Mouse (Mus musculus) embryonic facial prominence, embryonic 11.5 days (tissue): ENCODE data around the gene Cers4. TPM values are rescaled to one million over a fixed set of nuclear protein-coding genes. Genes with fewer than 3 reads are reported as not detected.

Experiments used
- ATAC-seq: fragments of 200-750 bp; cut with Nextera tagmentation; replicated peaks from 2 replicates; pipeline ENCODE4 v1.8.0; 2017; ENCODE audit warnings: low read depth; ENCODE audit not compliant: insufficient number of reproducible peaks, low FRiP score, low TSS enrichment
- DNase-seq: peaks from one replicate; pipeline ENCODE4 v3.0.0-alpha.2; 2015; ENCODE audit warnings: low spot score
- H3K27ac ChIP-seq: fragments of 300-500 bp; sonication (generic); replicated peaks from 2 replicates; pipeline ENCODE4 v1.5.1; 2014; ENCODE audit warnings: mild to moderate bottlenecking, low read depth, low read length, control low read depth
- H3K27me3 ChIP-seq: fragments of 300-500 bp; sonication (generic); 2 replicates; pipeline ENCODE4 v1.6.1; 2014; ENCODE audit warnings: mild to moderate bottlenecking, low read length, moderate library complexity, mixed read lengths; ENCODE audit not compliant: control insufficient read depth, insufficient read depth
- H3K36me3 ChIP-seq: fragments of 300-500 bp; sonication (generic); replicated peaks from 2 replicates; pipeline ENCODE4 v1.6.1; 2014; ENCODE audit warnings: low read depth, mild to moderate bottlenecking, low read length, moderate library complexity, mixed read lengths; ENCODE audit not compliant: control insufficient read depth, insufficient read depth
- H3K4me1 ChIP-seq: fragments of 300-500 bp; sonication (generic); 2 replicates; pipeline ENCODE4 v1.6.1; 2014; ENCODE audit warnings: low read length, mixed read lengths; ENCODE audit not compliant: control insufficient read depth, insufficient read depth
- H3K4me2 ChIP-seq: fragments of 300-500 bp; sonication (generic); 2 replicates; pipeline ENCODE4 v1.6.1; 2014; ENCODE audit warnings: low read depth, mild to moderate bottlenecking, control low read depth, low read length, moderate library complexity
- H3K4me3 ChIP-seq: fragments of 300-500 bp; sonication (generic); 2 replicates; pipeline ENCODE4 v1.5.1; 2014; ENCODE audit warnings: low read depth, low read length, control low read depth
- H3K9ac ChIP-seq: fragments of 300-500 bp; sonication (generic); replicated peaks from 2 replicates; pipeline ENCODE4 v1.6.1; 2014; ENCODE audit warnings: mild to moderate bottlenecking, control low read depth, low read length
- H3K9me3 ChIP-seq: fragments of 300-500 bp; sonication (generic); replicated peaks from 2 replicates; pipeline ENCODE4 v1.6.1; 2016; ENCODE audit warnings: mild to moderate bottlenecking, low read length, inconsistent platforms, mixed read lengths; ENCODE audit not compliant: control insufficient read depth
- WGBS: fragments of 180-500 bp; shearing (Covaris S2); extraction: QIAGEN DNeasy Blood & Tissue Kit; methylation state at CpG from one replicate; pipeline ENCODE4 v1.1.7; 2014; 5-methylcytosine and 5-hydroxymethylcytosine counted together
- polyA plus RNA-seq: library from polyadenylated mRNA; unstranded; fragments of >200 nt; fragmentation: Nextera tagmentation; extraction: Ambion mirVana; gene quantifications from 2 replicates; pipeline ENCODE4 v1.2.1, GENCODE M21; 2014

The Cers4 gene
- 7.9 and 10.3 TPM in 2 replicates for polyA plus RNA-seq

- H3K9ac ChIP-seq = peak within 1 kb of the TSS; percentile 54
- WGBS = under 1% methylated on average over 34 of the region's 39 CpGs
- H3K4me2 ChIP-seq = peak within 1 kb of the TSS; percentile 82
- no peaks in the 10 kb centered on the region for H3K9me3 ChIP-seq
- ATAC-seq = peak; percentile 94
- no peaks in the 10 kb centered on the region for H3K27me3 ChIP-seq
- H3K27ac ChIP-seq = no peak within 1 kb of the TSS
- peak; percentile 78 for DNase-seq
- no peaks in the 10 kb centered on the region for H3K36me3 ChIP-seq
- H3K4me1 ChIP-seq = no peaks in the 10 kb centered on the region
- peak within 1 kb of the TSS; percentile 50 for H3K4me3 ChIP-seq
Observed at GRCm38 (mm10) chr8:4492851-4493685, at the start of gene Cers4. Gene Cers4 (plus strand): TSS chr8:4493026.

- no peak for ATAC-seq
- WGBS = 80% methylated on average over 2 of the region's 2 CpGs
- Histone ChIP-seq H3K4me1 (no peaks in the 10 kb centered on the region), H3K27ac (no peak overlapping the region), H3K27me3 (no peaks in the 10 kb centered on the region), H3K36me3 (no peaks in the 10 kb centered on the region), H3K4me3 (no peak overlapping the region), H3K4me2 (no peak overlapping the region), H3K9me3 (no peaks in the 10 kb centered on the region), H3K9ac (no peak overlapping the region)
- no peak for DNase-seq
Observed at GRCm38 (mm10) chr8:4458165-4458564, 34.7 kb upstream of the Cers4 start.

GRCm38 (mm10) chr8:4463061-4463460 is 29.8 kb upstream of the Cers4 start:
- no peaks in the 10 kb centered on the region for H3K4me1 ChIP-seq
- no peak for ATAC-seq

GRCm38 (mm10) chr8:4474419-4475187 is 18.2 kb upstream of the Cers4 start:
- no peak for ATAC-seq
- 81% methylated on average over 7 of the region's 7 CpGs for WGBS
- Histone ChIP-seq H3K9ac (no peak overlapping the region), H3K27ac (no peak overlapping the region), H3K4me1 (no peaks in the 10 kb centered on the region), H3K27me3 (no peaks in the 10 kb centered on the region), H3K36me3 (no peaks in the 10 kb centered on the region), H3K9me3 (no peaks in the 10 kb centered on the region), H3K4me3 (no peak overlapping the region), H3K4me2 (no peak overlapping the region)
- DNase-seq = no peak

More at GRCm38 (mm10) chr8:4463061-4463460, 29.8 kb upstream of the Cers4 start:
- Histone ChIP-seq H3K4me2 (no peak overlapping the region), H3K27me3 (no peaks in the 10 kb centered on the region), H3K4me3 (no peak overlapping the region), H3K27ac (no peak overlapping the region), H3K9ac (no peak overlapping the region), H3K36me3 (no peaks in the 10 kb centered on the region), H3K9me3 (no peaks in the 10 kb centered on the region)
- DNase-seq = no peak
- 87% methylated on average over 2 of the region's 2 CpGs for WGBS

GRCm38 (mm10) chr8:4481154-4481553 is 11.7 kb upstream of the Cers4 start:
- H3K27ac ChIP-seq = no peak overlapping the region
- WGBS = 88% methylated on average over 4 of the region's 4 CpGs
- ATAC-seq (no peak), DNase-seq (no peak)
- H3K27me3 ChIP-seq = no peaks in the 10 kb centered on the region
- H3K9ac ChIP-seq = no peak overlapping the region
- H3K4me3 ChIP-seq = no peak overlapping the region
- H3K4me2 ChIP-seq = no peak overlapping the region
- H3K4me1 ChIP-seq = no peaks in the 10 kb centered on the region
- no peaks in the 10 kb centered on the region for H3K36me3 ChIP-seq
- H3K9me3 ChIP-seq = no peaks in the 10 kb centered on the region

DNA sequence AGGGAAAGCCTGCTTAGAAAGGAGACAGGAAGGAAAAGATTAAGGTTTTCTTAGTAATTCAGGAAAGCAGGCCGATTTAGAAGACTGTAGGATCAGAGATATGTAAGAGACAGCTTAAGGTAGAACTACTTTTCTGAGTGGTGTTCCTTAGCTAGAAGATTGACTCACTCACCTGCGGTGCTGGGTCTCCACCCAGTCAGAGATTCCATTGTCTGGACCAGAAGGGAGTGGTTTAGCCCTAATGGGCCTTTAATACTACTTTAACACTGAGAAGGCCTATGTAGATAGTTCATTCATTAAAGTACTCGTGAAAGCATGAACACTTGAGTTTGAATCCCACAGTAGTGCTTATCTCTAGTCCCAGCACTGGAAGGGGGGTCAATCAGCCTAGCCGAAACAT is 11.2 kb upstream of the Cers4 start:
- Histone ChIP-seq H3K4me2 (no peak overlapping the region), H3K9ac (no peak overlapping the region), H3K27ac (no peak overlapping the region), H3K27me3 (no peaks in the 10 kb centered on the region), H3K36me3 (no peaks in the 10 kb centered on the region), H3K9me3 (no peaks in the 10 kb centered on the region), H3K4me3 (no peak overlapping the region), H3K4me1 (no peaks in the 10 kb centered on the region)
- no peak for ATAC-seq
- 78% methylated on average over 4 of the region's 4 CpGs for WGBS
- DNase-seq = no peak

- Histone ChIP-seq H3K27me3 (no peaks in the 10 kb centered on the region), H3K4me2 (no peak overlapping the region), H3K9ac (no peak overlapping the region), H3K9me3 (no peaks in the 10 kb centered on the region), H3K27ac (no peak overlapping the region), H3K4me3 (no peak overlapping the region), H3K4me1 (no peaks in the 10 kb centered on the region), H3K36me3 (no peaks in the 10 kb centered on the region)
- no peak for DNase-seq
- ATAC-seq = no peak
- WGBS = 68% methylated on average over 4 of the region's 4 CpGs
Observed at GRCm38 (mm10) chr8:4482501-4482900, 10.3 kb upstream of the Cers4 start.

DNA sequence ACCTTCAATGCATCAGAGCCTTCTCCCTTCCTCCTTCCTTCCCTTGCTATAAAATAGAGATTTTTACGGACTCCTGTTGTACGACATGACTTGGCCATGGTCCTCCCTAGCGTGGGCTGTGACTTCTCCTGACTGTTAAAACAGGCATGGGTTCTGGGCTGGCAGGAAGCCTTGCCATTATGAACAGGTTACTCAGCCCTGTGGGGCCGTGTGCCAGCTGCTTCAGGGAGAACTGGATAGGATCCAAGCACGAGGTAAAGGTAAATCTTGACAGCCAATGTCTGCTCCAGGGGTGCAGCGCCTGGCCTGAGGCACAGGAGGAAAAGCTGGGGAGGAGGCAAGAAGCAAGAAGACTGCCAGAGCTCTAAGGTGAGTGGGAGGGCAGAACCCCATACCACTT is 9.5 kb upstream of the Cers4 start:
- H3K9ac ChIP-seq = no peak overlapping the region
- DNase-seq = no peak
- no peak overlapping the region for H3K27ac ChIP-seq
- no peak overlapping the region for H3K4me3 ChIP-seq
- no peaks in the 10 kb centered on the region for H3K36me3 ChIP-seq
- WGBS = 80% methylated on average over 6 of the region's 6 CpGs
- no peaks in the 10 kb centered on the region for H3K27me3 ChIP-seq
- no peaks in the 10 kb centered on the region for H3K4me1 ChIP-seq
- H3K4me2 ChIP-seq = no peak overlapping the region
- H3K9me3 ChIP-seq = no peaks in the 10 kb centered on the region
- no peak for ATAC-seq
